Mouse (Mus musculus) ES-E14 (cell line): ENCODE results near the gene Defb15.

Experiments
- MAFK ChIP-seq: IDR thresholded peaks from 2 replicates; pipeline ENCODE4 v1.6.1; 2014; ENCODE audit warnings: mild to moderate bottlenecking, low read depth, low read length, inconsistent platforms; ENCODE audit not compliant: insufficient read depth
- ZC3H11A ChIP-seq: IDR thresholded peaks from 2 replicates; pipeline ENCODE4 v1.6.1; 2012; ENCODE audit warnings: low read depth, mild to moderate bottlenecking, inconsistent platforms, low read length, borderline replicate concordance
- ZNF384 ChIP-seq: IDR thresholded peaks from 2 replicates; pipeline ENCODE4 v1.6.1; 2012; ENCODE audit warnings: low read depth, low read length, inconsistent platforms

DNA sequence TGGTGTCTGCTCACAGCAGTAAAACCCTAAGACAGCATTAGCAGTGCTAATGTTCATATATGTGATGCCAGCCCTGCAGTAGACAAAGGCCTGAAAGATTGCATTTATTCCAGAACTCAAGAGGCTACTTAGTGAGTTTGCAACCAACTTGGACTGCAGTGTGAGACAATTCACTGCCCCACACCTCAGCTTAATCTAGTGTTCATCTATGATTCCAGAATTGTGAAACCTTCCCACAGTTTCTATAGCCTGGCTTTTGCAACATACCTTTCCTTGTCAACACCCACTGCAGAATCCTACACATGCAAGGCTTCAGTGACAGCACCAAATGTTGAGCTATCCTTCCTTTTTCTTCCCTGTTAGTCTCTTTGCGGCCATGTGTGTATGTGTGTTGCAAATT is 34.1 kb upstream of the Defb15 start:
- no peak for TF ChIP-seq ZNF384
- TF ChIP-seq ZC3H11A, result no peak
- TF ChIP-seq MAFK, result no peak
